Mouse (Mus musculus): ENCODE measurements around the gene Hif3a. TPM values are rescaled to one million over a fixed set of nuclear protein-coding genes. Genes with fewer than 3 reads are reported as not detected.
A peak's percentile ranks its signal among the peaks of the same experiment; 100 is the strongest.
"Not testable (repeated sequence)": the region's sequence is repeated elsewhere in the genome, so short reads cannot be mapped to it uniquely, and the experiment has no call there.

The Hif3a gene
- polyA plus RNA-seq, 1 experiment: 0.16 TPM

GRCm38 (mm10) chr7:17082766-17083165 lies 20.5 kb upstream of the Hif3a start:
- H3K4me3 ChIP-seq: no peak overlapping the region
- no peak overlapping the region for H3K4me2 ChIP-seq (ENCODE audit: low read depth)
- H3K36me3 ChIP-seq (ENCODE audit: control insufficient read depth, insufficient read depth): no peaks in the 10 kb centered on the region
- H3ac ChIP-seq (ENCODE audit: control insufficient read depth, insufficient read length): no peak overlapping the region
- H3K79me2 ChIP-seq (ENCODE audit: control insufficient read depth, insufficient read depth): no peaks in the 10 kb centered on the region
- TF ChIP-seq MAX (IDR thresholded peaks at IDR 0.05; ENCODE audit: low read depth) (no peak), REST (IDR thresholded peaks at IDR 0.05; ENCODE audit: insufficient read depth, insufficient read length) (no peak), POLR2AphosphoS2 (IDR thresholded peaks at IDR 0.05; ENCODE audit: insufficient read length, low read depth) (no peak), MYOD1 (IDR thresholded peaks at IDR 0.05; ENCODE audit: control insufficient read depth in 1 of 3, insufficient read length in 2 of 3, low read depth in 2 of 3) (peak in 2 of 3 experiments; percentile 0 to 23)
- no peaks in the 10 kb centered on the region for H3K27me3 ChIP-seq (ENCODE audit: control insufficient read depth, insufficient read depth, insufficient read length)

DNA sequence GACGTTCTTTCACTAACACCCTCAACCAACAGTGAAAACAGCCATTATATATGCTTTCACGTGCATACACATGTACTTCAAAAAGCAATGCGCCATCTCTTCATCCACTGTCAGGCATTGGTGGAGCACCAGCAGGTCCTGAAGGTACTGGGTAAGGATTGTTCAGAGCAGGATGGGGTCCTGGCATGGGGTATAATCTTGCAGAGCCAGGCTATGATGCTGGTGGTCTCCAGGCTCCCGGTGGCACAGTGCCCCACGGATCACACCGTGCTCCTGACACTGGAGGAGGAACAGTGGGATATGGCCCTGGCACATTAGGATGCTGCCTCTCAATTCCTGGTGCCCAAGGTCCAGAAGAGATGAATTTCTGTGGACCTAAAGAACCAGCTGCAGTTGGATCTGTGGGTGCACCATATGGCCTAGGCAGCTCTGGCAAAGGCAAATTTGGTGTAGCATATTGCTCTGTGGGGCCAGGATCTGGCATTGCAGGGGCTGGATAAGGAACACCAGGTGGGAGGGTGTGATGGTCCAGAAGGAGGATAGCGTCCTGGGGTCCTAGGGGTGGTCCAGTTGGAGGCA lies 15.9 kb upstream of the Hif3a start:
- no peak for TF ChIP-seq MYOG (IDR thresholded peaks at IDR 0.05; ENCODE audit: control insufficient read depth in 1 of 3, insufficient read depth in 1 of 3, insufficient read length in 2 of 3, low read depth in 2 of 3)
- no peak for TF ChIP-seq USF1 (IDR thresholded peaks at IDR 0.05; ENCODE audit: low read depth)
- no peak for TF ChIP-seq CEBPB (IDR thresholded peaks at IDR 0.05; ENCODE audit: insufficient read depth, poor library complexity, severe bottlenecking)
- no peak for TF ChIP-seq POLR2AphosphoS2 (IDR thresholded peaks at IDR 0.05; ENCODE audit: insufficient read length, low read depth)
- TF ChIP-seq E2F4 (IDR thresholded peaks at IDR 0.05; ENCODE audit: insufficient read depth): no peak
- TF ChIP-seq REST (IDR thresholded peaks at IDR 0.05; ENCODE audit: insufficient read depth, insufficient read length): no peak
- no peak for TF ChIP-seq SRF (IDR thresholded peaks at IDR 0.05; ENCODE audit: control insufficient read depth, insufficient read length, low read depth)
- TF ChIP-seq TCF3 (IDR thresholded peaks at IDR 0.05; ENCODE audit: insufficient read length, low read depth): no peak
- TF ChIP-seq TCF12 (IDR thresholded peaks at IDR 0.05; ENCODE audit: insufficient read depth, poor library complexity, severe bottlenecking): no peak
- no peak for TF ChIP-seq MYOD1 (IDR thresholded peaks at IDR 0.05; ENCODE audit: control insufficient read depth in 1 of 3, insufficient read length in 2 of 3, low read depth in 2 of 3)
- no peak for TF ChIP-seq MAX (IDR thresholded peaks at IDR 0.05; ENCODE audit: low read depth)
- no peak for TF ChIP-seq POLR2A (IDR thresholded peaks at IDR 0.05; ENCODE audit: insufficient read length, low read depth)
- H3K79me2 ChIP-seq (ENCODE audit: control insufficient read depth, insufficient read depth): no peaks in the 10 kb centered on the region

GRCm38 (mm10) chr7:17076542-17076941 lies 14.3 kb upstream of the Hif3a start:
- Histone ChIP-seq H3K36me3 (ENCODE audit: control insufficient read depth, insufficient read depth) (no peaks in the 10 kb centered on the region), H3K4me3 (no peak overlapping the region), H3K79me2 (ENCODE audit: control insufficient read depth, insufficient read depth) (no peaks in the 10 kb centered on the region), H3ac (ENCODE audit: control insufficient read depth, insufficient read length) (no peak overlapping the region), H3K4me2 (ENCODE audit: low read depth) (no peak overlapping the region), H3K27me3 (ENCODE audit: control insufficient read depth, insufficient read depth, insufficient read length) (no peaks in the 10 kb centered on the region)
- TF ChIP-seq CEBPB (IDR thresholded peaks at IDR 0.05; ENCODE audit: insufficient read depth, poor library complexity, severe bottlenecking): no peak
- TF ChIP-seq MAX (IDR thresholded peaks at IDR 0.05; ENCODE audit: low read depth): no peak

More for the DNA sequence above, 15.9 kb upstream of the Hif3a start:
- Histone ChIP-seq H3K4me2 (ENCODE audit: low read depth) (no peak overlapping the region), H3K4me3 (no peak overlapping the region), H3K27me3 (ENCODE audit: control insufficient read depth, insufficient read depth, insufficient read length) (no peaks in the 10 kb centered on the region), H3ac (ENCODE audit: control insufficient read depth, insufficient read length) (no peak overlapping the region), H3K36me3 (ENCODE audit: control insufficient read depth, insufficient read depth) (no peaks in the 10 kb centered on the region)

- Histone ChIP-seq H3K36me3 (ENCODE audit: control insufficient read depth, insufficient read depth) (no peaks in the 10 kb centered on the region), H3K4me3 (no peak within 1 kb of the TSS), H3K4me2 (ENCODE audit: low read depth) (no peak within 1 kb of the TSS), H3K79me2 (ENCODE audit: control insufficient read depth, insufficient read depth) (no peaks in the 10 kb centered on the region), H3ac (ENCODE audit: control insufficient read depth, insufficient read length) (no peak within 1 kb of the TSS), H3K27me3 (ENCODE audit: control insufficient read depth, insufficient read depth, insufficient read length) (no peaks in the 10 kb centered on the region)
- TF ChIP-seq REST (IDR thresholded peaks at IDR 0.05; ENCODE audit: insufficient read depth, insufficient read length) (no peak), TCF3 (IDR thresholded peaks at IDR 0.05; ENCODE audit: insufficient read length, low read depth) (no peak), POLR2A (IDR thresholded peaks at IDR 0.05; ENCODE audit: insufficient read length, low read depth) (no peak), MYOD1 (IDR thresholded peaks at IDR 0.05; ENCODE audit: control insufficient read depth in 1 of 3, insufficient read length in 2 of 3, low read depth in 2 of 3) (no peak), POLR2AphosphoS2 (IDR thresholded peaks at IDR 0.05; ENCODE audit: insufficient read length, low read depth) (no peak)
These were observed 11.8 kb upstream of the Hif3a start, which contains the start of gene Psg16 for GRCm38 (mm10) chr7:17073904-17074615. Gene Psg16 (plus strand): TSS chr7:17074040.

DNA sequence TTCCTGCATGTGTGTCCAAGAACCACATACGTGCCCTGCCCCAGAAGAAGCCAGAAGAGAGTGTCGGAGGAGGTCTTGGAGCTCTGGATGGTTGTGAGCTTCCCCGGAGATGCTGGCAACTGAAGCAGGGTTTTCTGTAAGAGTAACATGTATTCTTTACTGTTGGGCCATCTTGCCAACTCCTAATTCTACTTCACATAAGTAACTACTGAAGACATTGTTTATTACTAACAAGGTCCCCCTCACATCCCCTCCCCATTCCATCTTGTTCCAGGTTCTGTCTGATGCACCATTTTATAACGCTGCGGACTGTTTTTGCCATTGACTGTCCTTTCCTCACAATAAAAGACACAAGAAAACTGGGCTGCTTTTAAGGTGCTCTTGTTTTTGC lies 11.3 kb upstream of the Hif3a start:
- no peak overlapping the region for H3K4me3 ChIP-seq
- H3K79me2 ChIP-seq (ENCODE audit: control insufficient read depth, insufficient read depth): no peaks in the 10 kb centered on the region
- TF ChIP-seq POLR2AphosphoS2 (IDR thresholded peaks at IDR 0.05; ENCODE audit: insufficient read length, low read depth): no peak
- no peak for TF ChIP-seq MYOG (IDR thresholded peaks at IDR 0.05; ENCODE audit: control insufficient read depth in 1 of 3, insufficient read depth in 1 of 3, insufficient read length in 2 of 3, low read depth in 2 of 3)
- TF ChIP-seq TCF3 (IDR thresholded peaks at IDR 0.05; ENCODE audit: insufficient read length, low read depth): no peak
- TF ChIP-seq MAX (IDR thresholded peaks at IDR 0.05; ENCODE audit: low read depth): no peak
- no peak for TF ChIP-seq MYOD1 (IDR thresholded peaks at IDR 0.05; ENCODE audit: control insufficient read depth in 1 of 3, insufficient read length in 2 of 3, low read depth in 2 of 3)
- TF ChIP-seq CEBPB (IDR thresholded peaks at IDR 0.05; ENCODE audit: insufficient read depth, poor library complexity, severe bottlenecking): no peak
- no peak for TF ChIP-seq SRF (IDR thresholded peaks at IDR 0.05; ENCODE audit: control insufficient read depth, insufficient read length, low read depth)
- no peak for TF ChIP-seq E2F4 (IDR thresholded peaks at IDR 0.05; ENCODE audit: insufficient read depth)
- TF ChIP-seq POLR2A (IDR thresholded peaks at IDR 0.05; ENCODE audit: insufficient read length, low read depth): no peak
- TF ChIP-seq USF1 (IDR thresholded peaks at IDR 0.05; ENCODE audit: low read depth): no peak
- TF ChIP-seq REST (IDR thresholded peaks at IDR 0.05; ENCODE audit: insufficient read depth, insufficient read length): no peak
- TF ChIP-seq TCF12 (IDR thresholded peaks at IDR 0.05; ENCODE audit: insufficient read depth, poor library complexity, severe bottlenecking): no peak
- H3K36me3 ChIP-seq (ENCODE audit: control insufficient read depth, insufficient read depth): no peaks in the 10 kb centered on the region
- H3K27me3 ChIP-seq (ENCODE audit: control insufficient read depth, insufficient read depth, insufficient read length): no peaks in the 10 kb centered on the region
- no peak overlapping the region for H3K4me2 ChIP-seq (ENCODE audit: low read depth)
- H3ac ChIP-seq (ENCODE audit: control insufficient read depth, insufficient read length): no peak overlapping the region

GRCm38 (mm10) chr7:17067651-17068050 lies 5.4 kb upstream of the Hif3a start:
- H3K36me3 ChIP-seq (ENCODE audit: control insufficient read depth, insufficient read depth); H3K27me3 ChIP-seq (ENCODE audit: control insufficient read depth, insufficient read depth, insufficient read length); H3K79me2 ChIP-seq (ENCODE audit: control insufficient read depth, insufficient read depth): not testable (repeated sequence)

More at GRCm38 (mm10) chr7:17067651-17068050, 5.4 kb upstream of the Hif3a start:
- H3K4me3 ChIP-seq; H3ac ChIP-seq (ENCODE audit: control insufficient read depth, insufficient read length); H3K4me2 ChIP-seq (ENCODE audit: low read depth): not testable (repeated sequence)
